Mouse (Mus musculus) intestine, postnatal 0 days (tissue): ENCODE measurements at regions not wholly inside any gene's neighbourhood (a gene's known extent, or its start where the extent isn't known, plus 50 kb on each side); places are given as distances from the start of the nearest gene placed in this dataset.

ENCODE experiments used
- ATAC-seq: fragments of 200-750 bp; cut with Nextera tagmentation; 2 replicates; pipeline ENCODE4 v1.8.0; 2017; ENCODE audit warnings: mild to moderate bottlenecking, moderate TSS enrichment, moderate library complexity
- H3K27ac ChIP-seq: fragments of 300-500 bp; sonication (generic); 2 replicates; pipeline ENCODE4 v1.5.1; 2014; ENCODE audit warnings: mild to moderate bottlenecking, low read depth, low read length, moderate library complexity
- H3K27me3 ChIP-seq: fragments of 300-500 bp; sonication (generic); replicated peaks from 2 replicates; pipeline ENCODE4 v1.6.1; 2014; ENCODE audit warnings: low read length, mixed read lengths; ENCODE audit not compliant: control insufficient read depth, insufficient read depth
- H3K36me3 ChIP-seq: fragments of 300-500 bp; sonication (generic); 2 replicates; pipeline ENCODE4 v1.6.1; 2014; ENCODE audit warnings: mild to moderate bottlenecking, moderate library complexity; ENCODE audit not compliant: control insufficient read depth, insufficient read depth
- H3K4me1 ChIP-seq: fragments of 300-500 bp; sonication (generic); replicated peaks from 2 replicates; pipeline ENCODE4 v1.6.1; 2014; ENCODE audit warnings: antibody characterized with exemption, low read length, mixed read lengths; ENCODE audit not compliant: control insufficient read depth, insufficient read depth
- H3K4me2 ChIP-seq: fragments of 300-500 bp; sonication (generic); replicated peaks from 2 replicates; pipeline ENCODE4 v1.6.1; 2014; ENCODE audit warnings: low read depth, mild to moderate bottlenecking, moderate library complexity
- H3K4me3 ChIP-seq: fragments of 300-500 bp; sonication (generic); 2 replicates; pipeline ENCODE4 v1.5.1; 2014; ENCODE audit warnings: low read depth, low read length
- H3K9ac ChIP-seq: fragments of 300-500 bp; sonication (generic); 2 replicates; pipeline ENCODE4 v1.6.1; 2014; ENCODE audit warnings: mild to moderate bottlenecking, low read depth, low read length
- H3K9me3 ChIP-seq: fragments of 300-500 bp; sonication (generic); 2 replicates; pipeline ENCODE4 v1.6.1; 2016; ENCODE audit warnings: mixed run types; ENCODE audit not compliant: control insufficient read depth
- CTCF ChIP-seq: sonication (generic); IDR thresholded peaks from 2 replicates; pipeline ENCODE4 v1.5.1; 2016; ENCODE audit warnings: low read depth, mild to moderate bottlenecking, control low read depth, antibody characterized with exemption, moderate library complexity
- WGBS: fragments of 180-500 bp; shearing (Covaris S2); extraction: QIAGEN DNeasy Blood & Tissue Kit; methylation state at CpG from one replicate; pipeline ENCODE4 v1.1.7; 2014; 5-methylcytosine and 5-hydroxymethylcytosine counted together

DNA sequence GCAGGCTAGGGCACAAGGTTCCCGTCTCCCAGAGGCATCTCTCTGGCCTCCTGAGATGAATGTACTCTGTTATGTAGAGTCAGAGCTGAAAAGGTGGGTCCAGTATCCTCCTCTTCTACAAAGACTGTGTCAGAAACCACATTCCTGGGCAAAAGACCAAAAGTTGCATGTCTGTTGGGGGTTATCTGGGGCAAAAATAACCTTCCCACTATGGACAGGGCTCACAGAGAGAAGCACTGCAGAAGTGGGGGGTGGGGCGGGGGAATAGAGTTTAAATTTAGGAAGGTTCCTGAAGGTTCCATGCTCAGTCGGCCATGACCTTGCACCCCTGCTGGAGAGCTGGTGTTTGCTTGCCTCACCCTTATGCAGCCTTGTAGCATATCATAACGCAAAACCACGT lies 165.9 kb downstream of the B3gnt2 start:
- H3K27ac ChIP-seq: no peak overlapping the region
- H3K4me2 ChIP-seq: no peak overlapping the region
- H3K4me3 ChIP-seq: no peak overlapping the region
- H3K36me3 ChIP-seq: no peaks in the 10 kb centered on the region
- TF ChIP-seq CTCF: no peak
- no peaks in the 10 kb centered on the region for H3K27me3 ChIP-seq
- H3K9ac ChIP-seq: no peak overlapping the region
- WGBS: 56% methylated on average over 5 of the region's 5 CpGs
- no peak for ATAC-seq
- no peaks in the 10 kb centered on the region for H3K4me1 ChIP-seq
- H3K9me3 ChIP-seq: no peaks in the 10 kb centered on the region

DNA sequence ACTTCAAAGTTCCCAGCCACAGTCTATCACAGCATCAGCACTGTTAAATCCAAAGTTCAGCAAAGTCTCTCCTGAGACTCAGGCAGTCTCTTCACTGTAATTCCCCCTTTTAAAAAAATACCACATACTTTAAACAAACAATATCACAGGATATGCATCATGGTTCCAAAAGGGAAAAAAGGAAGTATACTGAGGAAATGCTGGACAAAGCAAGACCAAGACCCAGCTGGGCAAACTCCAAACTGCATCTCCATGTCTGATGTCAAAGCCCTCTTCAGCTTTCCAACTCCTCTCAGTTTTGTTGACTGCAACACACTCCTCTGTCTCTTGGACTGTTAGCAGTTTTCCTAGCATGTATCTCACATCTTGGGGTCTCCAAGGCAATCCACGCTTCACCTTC lies 165.5 kb downstream of the B3gnt2 start:
- TF ChIP-seq CTCF: no peak
- no peak for ATAC-seq
- Histone ChIP-seq H3K27ac (no peak overlapping the region), H3K36me3 (no peaks in the 10 kb centered on the region), H3K4me3 (no peak overlapping the region), H3K4me1 (no peaks in the 10 kb centered on the region), H3K27me3 (no peaks in the 10 kb centered on the region), H3K9me3 (no peaks in the 10 kb centered on the region), H3K9ac (no peak overlapping the region), H3K4me2 (no peak overlapping the region)
- 91% methylated on average over 1 of the region's 1 CpGs for WGBS

DNA sequence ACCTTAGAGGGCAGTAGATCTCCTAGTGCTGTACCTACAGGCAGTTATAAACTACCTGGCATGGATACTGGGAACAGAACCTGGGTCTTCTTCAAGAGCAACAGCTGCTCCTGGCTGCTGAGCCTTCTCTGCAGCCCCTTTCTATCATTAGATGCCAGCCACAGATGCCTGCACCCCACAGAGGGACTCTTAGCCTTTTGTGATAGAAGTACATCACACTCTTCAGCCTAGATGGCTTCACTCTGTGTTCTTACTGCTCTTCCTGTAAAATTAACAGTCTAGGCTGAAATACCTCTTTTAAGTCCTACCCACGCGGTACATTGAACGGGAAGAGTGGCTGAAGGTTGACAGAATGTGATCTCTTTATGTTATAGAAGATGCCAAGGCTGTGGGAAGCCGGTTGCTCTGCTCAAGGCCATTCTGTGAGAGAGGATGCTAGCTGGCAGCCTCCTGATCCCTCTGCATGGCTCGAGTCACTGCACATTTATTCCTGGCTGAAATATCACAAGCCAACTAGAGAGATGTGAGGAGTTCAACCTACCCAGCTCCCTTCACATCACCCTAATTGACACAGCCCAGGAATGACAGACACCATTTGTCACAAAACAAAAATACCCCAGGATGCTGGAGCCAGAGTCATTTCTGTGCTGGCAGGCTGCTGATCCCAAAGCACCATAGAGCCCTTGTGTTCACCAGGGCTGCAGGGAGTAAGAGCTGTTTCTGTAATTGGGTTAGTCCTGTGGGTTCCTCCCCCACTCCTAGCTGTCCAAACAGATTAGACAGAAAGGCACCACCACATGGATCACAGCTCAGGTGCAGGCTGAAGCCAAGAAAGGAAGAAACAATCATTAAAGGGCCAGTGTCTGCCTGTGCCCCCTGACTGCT lies 162.5 kb downstream of the B3gnt2 start:
- no peaks in the 10 kb centered on the region for H3K4me1 ChIP-seq
- WGBS: 64% methylated on average over 5 of the region's 5 CpGs
- no peak overlapping the region for H3K27ac ChIP-seq
- H3K9me3 ChIP-seq: no peaks in the 10 kb centered on the region
- H3K4me2 ChIP-seq: no peak overlapping the region
- H3K9ac ChIP-seq: no peak overlapping the region
- H3K27me3 ChIP-seq: no peaks in the 10 kb centered on the region
- no peak for ATAC-seq
- TF ChIP-seq CTCF: no peak
- H3K4me3 ChIP-seq: no peak overlapping the region
- H3K36me3 ChIP-seq: no peaks in the 10 kb centered on the region

DNA sequence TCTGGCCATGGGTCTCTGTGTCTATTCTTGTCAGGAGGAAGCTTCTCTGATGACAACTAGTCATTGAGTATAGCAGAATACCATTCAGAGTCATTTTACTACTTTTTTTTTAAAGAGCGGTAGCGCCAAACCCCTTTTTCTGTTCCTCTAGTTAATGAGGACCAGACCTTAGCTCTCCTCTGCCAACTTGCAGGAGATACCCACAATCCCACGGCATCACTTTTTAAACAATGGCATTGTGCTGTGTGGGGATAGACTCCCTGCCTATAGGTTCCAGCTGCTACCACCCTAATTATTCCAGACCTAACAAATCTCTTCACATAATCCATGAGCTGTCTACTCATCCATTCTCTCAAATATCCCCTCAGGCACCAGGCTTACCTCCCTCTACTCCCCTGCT lies 154.7 kb downstream of the B3gnt2 start:
- Histone ChIP-seq H3K4me2 (no peak overlapping the region), H3K36me3 (no peaks in the 10 kb centered on the region), H3K4me1 (no peaks in the 10 kb centered on the region), H3K9ac (no peak overlapping the region), H3K27ac (no peak overlapping the region), H3K27me3 (no peaks in the 10 kb centered on the region), H3K9me3 (no peaks in the 10 kb centered on the region), H3K4me3 (no peak overlapping the region)
- ATAC-seq: no peak
- WGBS: 89% methylated on average over 3 of the region's 3 CpGs
- TF ChIP-seq CTCF: no peak
